Mouse (Mus musculus) gastrocnemius, postnatal 10 days (tissue): ENCODE data around the gene Olfr11. TPM values are rescaled to one million over a fixed set of nuclear protein-coding genes. Genes with fewer than 3 reads are reported as not detected.

Experiments
- DNase-seq: peaks from one replicate; pipeline ENCODE4 v3.0.0; 2021; ENCODE audit warnings: mixed read lengths
- long read RNA-seq, 2 experiments: library from polyadenylated mRNA; stranded (forward); transcript quantifications; one replicate each; pipeline ENCODE4 v2.0.0; 2021
- total RNA-seq, 2 experiments: library from RNA; stranded (reverse); gene quantifications; 2 replicates each; pipeline ENCODE4 v1.2.3; 2021

Olfr11 gene
- not detected for total RNA-seq
- long read RNA-seq, experiment 1 = 0 reads
- long read RNA-seq, experiment 2 = 0 reads

- no peak for DNase-seq
Measured at GRCm38 (mm10) chr13:21642418-21642817, at the start of gene Olfr11. TSS of gene Olfr11 (minus strand) at chr13:21642518.

- DNase-seq = no peak
Measured at GRCm38 (mm10) chr13:21677305-21677704, 35.0 kb upstream of the Olfr11 start, which contains the start of gene Olfr1360. TSS of gene Olfr1360 (minus strand) at chr13:21677405.

DNA sequence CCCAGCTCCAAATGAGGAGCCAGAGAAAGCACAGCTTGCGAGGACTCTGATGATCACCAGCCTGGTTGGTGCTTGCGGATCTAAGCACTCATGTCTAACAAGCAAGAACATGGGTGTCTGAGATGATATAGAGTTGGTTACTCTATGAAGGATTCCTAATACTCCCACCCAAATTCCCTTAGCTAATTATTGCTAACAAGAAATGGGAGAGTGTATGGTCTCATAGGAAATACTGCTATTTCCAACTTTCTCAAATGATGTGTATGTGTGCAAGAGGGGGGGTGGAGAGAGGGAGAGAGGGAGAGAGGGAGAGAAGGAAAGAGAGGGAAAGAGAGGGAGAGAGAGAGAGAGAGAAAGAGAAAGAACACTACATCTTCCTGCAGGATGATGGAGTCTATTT is 21.0 kb upstream of the Olfr11 start, which contains the start of gene Olfr1361:
Gene Olfr1361, minus strand, starts transcription at position 101 of the 400 bp plus-strand sequence.
- DNase-seq = no peak

- no peak for DNase-seq
Measured at GRCm38 (mm10) chr13:21613922-21614321, 28.4 kb downstream of the Olfr11 start, which contains the start of gene Olfr1362. TSS of gene Olfr1362 (minus strand) at chr13:21614022.

- DNase-seq = no peak
Measured at GRCm38 (mm10) chr13:21591618-21592017, 50.7 kb downstream of the Olfr11 start.

Other genes starting within 250 kb of the Olfr11 start
- 10 to 100 TPM; 16.6 to 22.1 TPM for gene Zkscan3, start 239.8 kb downstream of the Olfr11 start, total RNA-seq
- gene Pgbd1, start 201.5 kb downstream of the Olfr11 start, total RNA-seq = under 1 TPM; 0.16 to 0.50 TPM
- gene Zscan26, start 188.8 kb downstream of the Olfr11 start, total RNA-seq = 10 to 100 TPM; 10.9 to 15.4 TPM
- under 1 TPM; 0.38 to 0.52 TPM for gene Nkapl, start 174.0 kb downstream of the Olfr11 start, total RNA-seq
- gene Zkscan4, start 163.6 kb downstream of the Olfr11 start, total RNA-seq = 1 to 10 TPM; 1.2 to 1.6 TPM
- gene Gm10065, start 163.1 kb downstream of the Olfr11 start, total RNA-seq = not detected
- gene AK157302, start 147.3 kb downstream of the Olfr11 start, total RNA-seq = 10 to 100 TPM; 11.5 to 12.4 TPM
- 100 to 1,000 TPM; 118 to 122 TPM for gene Gm11273, start 141.1 kb downstream of the Olfr11 start, total RNA-seq
- gene Zkscan8, start 111.4 kb downstream of the Olfr11 start, total RNA-seq = 10 to 100 TPM in 1 of 2 experiments, 1 to 10 TPM in 1; 8.0 to 11.4 TPM
- not detected for gene Olfr1366, start 99.7 kb downstream of the Olfr11 start, total RNA-seq
- gene Olfr1535, start 82.6 kb downstream of the Olfr11 start, total RNA-seq = not detected
- not detected for gene Olfr1364, start 60.8 kb downstream of the Olfr11 start, total RNA-seq
- gene Olfr1362, start 28.5 kb downstream of the Olfr11 start, total RNA-seq = not detected
- not detected for gene Olfr1361, start 20.9 kb upstream of the Olfr11 start, total RNA-seq
- gene Olfr1360, start 34.9 kb upstream of the Olfr11 start, total RNA-seq = not detected
- not detected for gene Olfr1359, start 55.6 kb upstream of the Olfr11 start, total RNA-seq
- gene Hist1h2bl, start 73.6 kb upstream of the Olfr11 start, total RNA-seq = 100 to 1,000 TPM; 184 to 186 TPM
- gene Hist1h2ai, start 73.9 kb upstream of the Olfr11 start, total RNA-seq = 100 to 1,000 TPM; 125 TPM
- gene Hist1h3h, start 75.1 kb upstream of the Olfr11 start, total RNA-seq = 100 to 1,000 TPM; 240 to 265 TPM
- gene Hist1h2bm, start 79.5 kb upstream of the Olfr11 start, total RNA-seq = 10 to 100 TPM; 50.7 to 68.7 TPM
- gene Hist1h4j, start 92.5 kb upstream of the Olfr11 start, total RNA-seq = 10 to 100 TPM; 32.2 to 32.7 TPM
- gene Hist1h4k, start 108.0 kb upstream of the Olfr11 start, total RNA-seq = 100 to 1,000 TPM; 439 to 508 TPM
- gene Hist1h2ak, start 111.3 kb upstream of the Olfr11 start, total RNA-seq = 10 to 100 TPM; 71.7 to 78.9 TPM
- 100 to 1,000 TPM in 1 of 2 experiments, 10 to 100 TPM in 1; 94.7 to 110 TPM for gene Hist1h2bn, start 111.6 kb upstream of the Olfr11 start, total RNA-seq
- 100 to 1,000 TPM; 122 to 129 TPM for gene Hist1h1b, start 138.1 kb upstream of the Olfr11 start, total RNA-seq
- gene Hist1h3i, start 140.9 kb upstream of the Olfr11 start, total RNA-seq = 100 to 1,000 TPM; 199 to 235 TPM
- 10 to 100 TPM; 37.8 to 38.8 TPM for gene Hist1h2an, start 144.7 kb upstream of the Olfr11 start, total RNA-seq
- gene Hist1h2bp, start 144.9 kb upstream of the Olfr11 start, total RNA-seq = 10 to 100 TPM; 78.8 to 79.4 TPM
- gene Hist1h2bq, start 167.7 kb upstream of the Olfr11 start, total RNA-seq = 100 to 1,000 TPM; 140 to 150 TPM
- gene Hist1h2ao, start 167.9 kb upstream of the Olfr11 start, total RNA-seq = 100 to 1,000 TPM; 240 to 250 TPM
- gene Hist1h4m, start 169.2 kb upstream of the Olfr11 start, total RNA-seq = 100 to 1,000 TPM; 345 to 353 TPM
- gene Hist1h4n, start 189.7 kb upstream of the Olfr11 start, total RNA-seq = 10 to 100 TPM; 17.9 to 46.6 TPM
- gene Hist1h2ap, start 191.0 kb upstream of the Olfr11 start, total RNA-seq = 100 to 1,000 TPM in 1 of 2 experiments, 10 to 100 TPM in 1; 86.5 to 153 TPM
- gene Hist1h2br, start 191.2 kb upstream of the Olfr11 start, total RNA-seq = 100 to 1,000 TPM; 139 to 146 TPM